Mouse (Mus musculus) C2C12 (cell line): ENCODE data around the gene Dhcr24.

Experiments used
- CEBPB ChIP-seq: IDR thresholded peaks from one replicate; pipeline ENCODE4 v1.6.1; 2011; ENCODE audit warnings: low read depth, mild to moderate bottlenecking, control low read depth, moderate library complexity
- CTCF ChIP-seq: IDR thresholded peaks from one replicate; pipeline ENCODE4 v1.5.1; 2011; ENCODE audit not compliant: control insufficient read depth, insufficient read depth, insufficient read length
- MYOG ChIP-seq: IDR thresholded peaks from one replicate; pipeline ENCODE4 v1.6.1; 2011; ENCODE audit not compliant: control insufficient read depth, insufficient read length; ENCODE audit errors: extremely low read depth
- USF1 ChIP-seq: IDR thresholded peaks from one replicate; pipeline ENCODE4 v1.6.1; 2011; ENCODE audit warnings: low read depth, mild to moderate bottlenecking, control low read depth, moderate library complexity

DNA sequence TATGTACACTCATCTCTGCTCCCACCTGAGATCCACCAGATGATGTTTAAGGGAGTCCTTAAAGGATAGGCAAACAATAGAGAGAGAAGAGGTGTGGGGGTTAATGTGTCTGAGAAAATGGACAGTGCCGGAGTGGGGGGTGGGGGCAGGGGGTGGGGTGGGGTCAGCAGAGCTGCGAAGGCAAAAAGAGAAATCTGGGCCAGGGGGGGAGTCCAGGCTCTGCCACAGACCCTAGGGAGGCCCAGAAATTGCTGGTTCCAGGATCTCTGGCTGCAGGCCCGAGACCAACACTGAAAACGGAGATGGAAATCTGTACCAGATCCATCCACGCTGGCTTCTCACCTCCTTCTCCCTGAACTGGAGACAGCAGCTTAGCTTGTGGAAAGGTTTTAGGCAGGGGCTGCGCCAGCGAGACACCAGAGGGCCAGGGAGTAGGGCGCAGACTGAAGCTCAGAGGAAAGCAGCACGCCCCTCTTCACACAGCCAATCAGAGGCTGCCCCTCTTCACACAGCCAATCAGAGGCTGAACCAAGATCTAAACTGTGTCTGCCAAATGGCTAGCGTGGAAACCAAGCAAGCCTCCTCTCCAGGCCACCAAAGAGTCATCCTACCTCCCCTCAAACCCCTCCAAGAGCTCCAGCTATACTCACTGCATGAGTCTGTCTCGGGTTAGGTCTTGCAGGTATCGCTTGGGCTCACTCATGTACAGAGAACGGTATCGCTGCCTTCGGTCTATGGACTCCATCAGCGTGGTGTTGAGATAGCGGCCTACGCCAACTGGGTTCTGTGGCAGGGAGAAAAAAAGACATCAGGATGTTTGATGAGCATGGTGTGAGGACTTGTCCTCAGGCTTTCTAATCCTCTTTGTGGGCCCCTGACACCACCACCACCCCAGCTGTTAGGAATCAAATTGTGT is 46.1 kb downstream of the Dhcr24 start:
- no peak for TF ChIP-seq CTCF
- TF ChIP-seq CEBPB, result no peak
- no peak for TF ChIP-seq MYOG
- TF ChIP-seq USF1, result no peak
